Mouse (Mus musculus): Measurements from ENCODE around the gene Tob1. TPM values are rescaled to one million over a fixed set of nuclear protein-coding genes. Genes with fewer than 3 reads are reported as not detected.

Gene Tob1
- polyA plus RNA-seq (2014; fragmentation: Nextera tagmentation; extraction: Ambion mirVana): 33.8 and 40.3 TPM in 2 replicates

GRCm38 (mm10) chr11:94211124-94211603, at the start of gene Tob1:
Gene Tob1, plus strand, starts transcription at chr11:94211454.
- peak; percentile 96 for ATAC-seq (ENCODE audit: low read depth)
- peak within 1 kb of the TSS; percentile 96 for H3K4me2 ChIP-seq (ENCODE audit: low read depth, low read length)
- 0% methylated on average over 10 of the region's 55 CpGs for WGBS
- peak; percentile 100 for DNase-seq (ENCODE audit: low spot score)
- peaks cover 17% of the 10 kb centered on the region for H3K36me3 ChIP-seq (ENCODE audit: control insufficient read depth, insufficient read depth, low read length)
- H3K9ac ChIP-seq (ENCODE audit: low read depth, low read length): peak within 1 kb of the TSS; percentile 95
- H3K9me3 ChIP-seq (ENCODE audit: control insufficient read depth, low read length): no peaks in the 10 kb centered on the region
- no peaks in the 10 kb centered on the region for H3K27me3 ChIP-seq (replicated peaks; ENCODE audit: control insufficient read depth, insufficient read depth, low read length)
- H3K4me1 ChIP-seq (ENCODE audit: control insufficient read depth, insufficient read depth, low read length): peaks cover 16% of the 10 kb centered on the region; the same call in 1 of the 2 replicates
- peak within 1 kb of the TSS; percentile 98 for H3K4me3 ChIP-seq (ENCODE audit: low read depth, low read length)
- H3K27ac ChIP-seq (replicated peaks; ENCODE audit: low read depth, low read length): peak within 1 kb of the TSS; percentile 99

DNA sequence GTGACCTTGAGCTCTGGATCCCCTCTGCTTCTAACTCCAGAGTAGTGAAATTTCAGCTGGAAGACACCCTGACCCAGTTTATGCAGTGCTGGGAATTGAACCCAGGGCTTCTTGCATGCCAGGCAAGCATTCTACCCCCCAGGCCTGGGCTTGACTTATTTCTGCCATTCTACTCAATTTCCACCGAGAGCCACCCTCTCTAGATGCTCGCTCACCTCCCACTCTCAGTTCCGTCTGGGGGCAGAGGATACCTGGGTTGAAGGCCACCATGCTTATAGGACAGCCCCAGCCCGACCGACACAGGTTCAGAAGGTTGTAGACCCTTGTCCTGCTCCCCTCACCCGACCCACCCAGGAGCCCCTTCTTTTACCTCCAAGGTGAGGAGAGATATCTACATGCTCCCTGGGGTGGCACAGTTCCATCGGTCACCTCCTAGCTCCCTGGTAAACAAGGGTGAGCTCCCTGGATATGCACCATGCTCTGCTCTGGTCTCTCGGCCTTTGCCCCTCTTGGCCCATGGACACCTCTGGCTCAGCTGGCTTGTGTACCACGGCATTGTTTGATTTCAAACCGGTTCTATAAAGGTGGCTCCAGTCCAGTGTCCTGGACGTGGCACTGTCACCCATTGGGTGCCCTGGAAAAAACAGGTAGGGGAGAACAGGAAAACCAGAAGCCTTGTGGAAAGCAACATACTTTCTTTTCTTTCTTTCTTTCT, 49.2 kb upstream of the Tob1 start:
- Histone ChIP-seq H3K9me3 (ENCODE audit: control insufficient read depth, low read length) (no peaks in the 10 kb centered on the region), H3K4me3 (ENCODE audit: low read depth, low read length) (no peak overlapping the region), H3K36me3 (ENCODE audit: control insufficient read depth, insufficient read depth, low read length) (no peaks in the 10 kb centered on the region), H3K4me2 (ENCODE audit: low read depth, low read length) (no peak overlapping the region), H3K27me3 (replicated peaks; ENCODE audit: control insufficient read depth, insufficient read depth, low read length) (no peaks in the 10 kb centered on the region), H3K27ac (replicated peaks; ENCODE audit: low read depth, low read length) (peak overlapping the region; percentile 88; the same call in 1 of the 2 replicates), H3K4me1 (ENCODE audit: control insufficient read depth, insufficient read depth, low read length) (peaks cover 21% of the 10 kb centered on the region), H3K9ac (ENCODE audit: low read depth, low read length) (no peak overlapping the region)
- no peak for DNase-seq (ENCODE audit: low spot score)
- 84% methylated on average over 11 of the region's 11 CpGs for WGBS
- no peak for ATAC-seq (ENCODE audit: low read depth)

GRCm38 (mm10) chr11:94163005-94163767, 48.1 kb upstream of the Tob1 start:
- Histone ChIP-seq H3K4me2 (ENCODE audit: low read depth, low read length) (no peak overlapping the region), H3K27me3 (replicated peaks; ENCODE audit: control insufficient read depth, insufficient read depth, low read length) (no peaks in the 10 kb centered on the region), H3K27ac (replicated peaks; ENCODE audit: low read depth, low read length) (no peak overlapping the region), H3K9ac (ENCODE audit: low read depth, low read length) (no peak overlapping the region), H3K4me1 (ENCODE audit: control insufficient read depth, insufficient read depth, low read length) (peaks cover 21% of the 10 kb centered on the region), H3K9me3 (ENCODE audit: control insufficient read depth, low read length) (no peaks in the 10 kb centered on the region), H3K4me3 (ENCODE audit: low read depth, low read length) (no peak overlapping the region), H3K36me3 (ENCODE audit: control insufficient read depth, insufficient read depth, low read length) (no peaks in the 10 kb centered on the region)
- no peak for ATAC-seq (ENCODE audit: low read depth)
- whole genome bisulfite sequencing: 79% methylated on average over 9 of the region's 9 CpGs
- DNase-seq (ENCODE audit: low spot score): no peak

DNA sequence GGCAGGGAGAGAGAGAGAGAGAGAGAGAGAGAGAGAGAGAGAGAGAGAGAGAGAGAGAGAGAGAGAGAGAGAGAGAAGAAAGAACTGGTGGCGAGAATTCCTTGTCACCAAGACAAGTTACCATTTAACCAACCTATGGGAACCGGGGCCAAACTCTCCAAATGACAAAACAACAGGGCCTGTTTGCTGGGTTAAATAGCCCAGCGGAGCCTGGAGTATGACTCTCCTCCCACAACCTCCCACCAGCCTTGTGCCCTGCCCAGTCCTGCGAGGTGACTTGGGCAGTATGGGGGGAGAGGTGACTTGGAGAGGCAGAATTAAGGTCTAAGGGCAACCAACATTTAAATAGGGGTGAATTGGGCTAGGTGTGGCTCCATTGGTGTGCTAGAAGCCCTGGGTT, 45.5 kb upstream of the Tob1 start:
- H3K9me3 ChIP-seq (ENCODE audit: control insufficient read depth, low read length): no peaks in the 10 kb centered on the region
- ATAC-seq (ENCODE audit: low read depth): no peak

DNA sequence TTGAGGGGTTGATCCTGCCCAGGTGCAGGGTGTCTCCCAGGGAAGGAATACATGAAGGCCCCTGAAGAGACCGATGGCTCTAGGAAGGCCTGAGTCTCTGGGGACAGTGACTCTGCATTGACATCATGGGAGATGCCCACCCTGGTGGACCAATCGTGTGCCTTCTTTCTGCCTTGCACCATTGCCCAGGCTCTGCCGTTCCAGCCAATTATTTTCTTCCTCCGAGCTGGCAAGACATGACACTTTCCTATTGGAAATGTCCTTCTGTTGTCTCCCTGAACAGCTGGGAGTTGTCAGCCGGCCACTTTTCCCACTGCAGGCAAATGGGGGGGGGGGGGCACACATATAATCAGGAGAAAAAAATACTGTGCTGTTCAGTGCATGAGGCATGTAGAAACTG, 43.0 kb upstream of the Tob1 start:
- no peaks in the 10 kb centered on the region for H3K36me3 ChIP-seq (ENCODE audit: control insufficient read depth, insufficient read depth, low read length)
- WGBS: 59% methylated on average over 5 of the region's 5 CpGs
- no peak for DNase-seq (ENCODE audit: low spot score)
- no peak overlapping the region for H3K27ac ChIP-seq (replicated peaks; ENCODE audit: low read depth, low read length)
- H3K4me2 ChIP-seq (ENCODE audit: low read depth, low read length): no peak overlapping the region
- ATAC-seq (ENCODE audit: low read depth): no peak
- no peaks in the 10 kb centered on the region for H3K4me1 ChIP-seq (ENCODE audit: control insufficient read depth, insufficient read depth, low read length)
- no peaks in the 10 kb centered on the region for H3K27me3 ChIP-seq (replicated peaks; ENCODE audit: control insufficient read depth, insufficient read depth, low read length)
- no peaks in the 10 kb centered on the region for H3K9me3 ChIP-seq (ENCODE audit: control insufficient read depth, low read length)
- H3K9ac ChIP-seq (ENCODE audit: low read depth, low read length): no peak overlapping the region
- no peak overlapping the region for H3K4me3 ChIP-seq (ENCODE audit: low read depth, low read length)

More for the DNA sequence above, 45.5 kb upstream of the Tob1 start:
- no peak overlapping the region for H3K4me3 ChIP-seq (ENCODE audit: low read depth, low read length)
- no peaks in the 10 kb centered on the region for H3K36me3 ChIP-seq (ENCODE audit: control insufficient read depth, insufficient read depth, low read length)
- H3K4me1 ChIP-seq (ENCODE audit: control insufficient read depth, insufficient read depth, low read length): peaks cover 8% of the 10 kb centered on the region
- WGBS: 71% methylated on average over 4 of the region's 4 CpGs
- no peak overlapping the region for H3K27ac ChIP-seq (replicated peaks; ENCODE audit: low read depth, low read length)
- H3K4me2 ChIP-seq (ENCODE audit: low read depth, low read length): no peak overlapping the region
- no peak overlapping the region for H3K9ac ChIP-seq (ENCODE audit: low read depth, low read length)
- DNase-seq (ENCODE audit: low spot score): no peak
- no peaks in the 10 kb centered on the region for H3K27me3 ChIP-seq (replicated peaks; ENCODE audit: control insufficient read depth, insufficient read depth, low read length)

DNA sequence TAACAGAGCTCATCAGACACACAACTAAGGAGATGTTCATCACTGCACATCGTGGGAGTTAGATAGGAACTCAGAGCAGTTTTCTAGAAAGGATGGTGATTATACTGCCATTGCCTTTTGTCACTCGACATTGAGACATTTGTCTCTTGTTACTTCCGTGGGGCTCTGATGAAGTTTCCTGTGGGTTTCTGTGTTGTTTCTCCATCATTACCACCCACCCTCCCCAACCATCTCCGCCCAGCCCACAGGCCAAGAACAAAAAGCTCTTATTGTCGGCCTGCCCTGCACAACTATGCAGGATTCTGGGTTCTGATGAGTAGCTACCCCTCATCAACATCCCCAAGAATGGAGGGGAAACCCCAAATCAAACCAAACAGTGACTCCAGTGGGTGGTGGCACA, 41.7 kb upstream of the Tob1 start:
- WGBS: 72% methylated on average over 5 of the region's 5 CpGs
- no peaks in the 10 kb centered on the region for H3K27me3 ChIP-seq (replicated peaks; ENCODE audit: control insufficient read depth, insufficient read depth, low read length)
- no peaks in the 10 kb centered on the region for H3K9me3 ChIP-seq (ENCODE audit: control insufficient read depth, low read length)
- H3K36me3 ChIP-seq (ENCODE audit: control insufficient read depth, insufficient read depth, low read length): no peaks in the 10 kb centered on the region
- no peak for DNase-seq (ENCODE audit: low spot score)
- ATAC-seq (ENCODE audit: low read depth): no peak
- no peak overlapping the region for H3K9ac ChIP-seq (ENCODE audit: low read depth, low read length)
- H3K4me1 ChIP-seq (ENCODE audit: control insufficient read depth, insufficient read depth, low read length): no peaks in the 10 kb centered on the region
- no peak overlapping the region for H3K4me3 ChIP-seq (ENCODE audit: low read depth, low read length)
- no peak overlapping the region for H3K4me2 ChIP-seq (ENCODE audit: low read depth, low read length)
- H3K27ac ChIP-seq (replicated peaks; ENCODE audit: low read depth, low read length): no peak overlapping the region

DNA sequence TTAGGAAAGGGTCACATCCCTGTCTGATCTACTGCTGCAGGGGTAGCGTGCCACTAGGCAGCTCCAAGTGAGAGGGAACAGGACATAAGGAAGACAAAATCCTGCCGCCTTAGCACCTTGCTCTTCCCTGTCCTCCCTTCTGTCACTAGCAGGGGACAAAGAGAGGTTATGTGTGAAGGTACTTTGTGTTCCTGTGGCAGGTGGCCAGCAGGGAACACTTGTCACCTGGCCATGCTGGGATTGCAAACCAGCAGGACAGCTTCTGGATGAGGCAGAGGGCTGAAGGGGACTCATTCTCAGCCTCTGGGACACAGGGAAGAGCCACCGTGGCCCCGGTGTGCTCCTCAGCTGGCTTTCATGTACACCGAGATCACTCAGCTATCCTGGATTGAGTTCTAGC, 39.6 kb upstream of the Tob1 start:
- H3K36me3 ChIP-seq (ENCODE audit: control insufficient read depth, insufficient read depth, low read length): no peaks in the 10 kb centered on the region
- H3K4me2 ChIP-seq (ENCODE audit: low read depth, low read length): no peak overlapping the region
- H3K4me1 ChIP-seq (ENCODE audit: control insufficient read depth, insufficient read depth, low read length): peaks cover 8% of the 10 kb centered on the region
- no peaks in the 10 kb centered on the region for H3K9me3 ChIP-seq (ENCODE audit: control insufficient read depth, low read length)
- H3K9ac ChIP-seq (ENCODE audit: low read depth, low read length): no peak overlapping the region
- H3K4me3 ChIP-seq (ENCODE audit: low read depth, low read length): no peak overlapping the region
- ATAC-seq (ENCODE audit: low read depth) (no peak), DNase-seq (ENCODE audit: low spot score) (no peak)
- no peaks in the 10 kb centered on the region for H3K27me3 ChIP-seq (replicated peaks; ENCODE audit: control insufficient read depth, insufficient read depth, low read length)
- 95% methylated on average over 5 of the region's 5 CpGs for WGBS
- H3K27ac ChIP-seq (replicated peaks; ENCODE audit: low read depth, low read length): no peak overlapping the region

DNA sequence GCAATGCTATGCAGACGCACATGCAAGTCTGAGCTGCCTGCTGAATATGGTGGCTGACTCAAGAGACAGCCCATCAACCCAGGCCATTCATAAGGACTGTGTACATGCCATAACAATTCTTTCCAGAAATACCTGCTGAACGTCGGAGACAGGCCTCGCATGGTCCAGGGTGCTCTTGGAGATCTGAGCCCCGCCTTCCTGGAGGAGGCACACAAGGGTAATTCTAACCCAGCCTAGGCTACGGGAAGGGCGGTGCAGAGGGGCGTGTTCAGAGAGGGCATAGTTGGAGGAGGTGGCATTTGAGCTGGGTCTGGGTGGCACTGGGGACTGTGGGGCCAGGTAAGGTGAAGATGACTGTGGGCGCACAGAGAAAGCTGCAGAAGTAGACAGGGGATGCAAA, 39.1 kb upstream of the Tob1 start:
- WGBS: 73% methylated on average over 9 of the region's 9 CpGs
- Histone ChIP-seq H3K4me2 (ENCODE audit: low read depth, low read length) (no peak overlapping the region), H3K4me1 (ENCODE audit: control insufficient read depth, insufficient read depth, low read length) (peaks cover 8% of the 10 kb centered on the region), H3K36me3 (ENCODE audit: control insufficient read depth, insufficient read depth, low read length) (no peaks in the 10 kb centered on the region), H3K4me3 (ENCODE audit: low read depth, low read length) (no peak overlapping the region), H3K9ac (ENCODE audit: low read depth, low read length) (no peak overlapping the region), H3K9me3 (ENCODE audit: control insufficient read depth, low read length) (no peaks in the 10 kb centered on the region), H3K27ac (replicated peaks; ENCODE audit: low read depth, low read length) (no peak overlapping the region), H3K27me3 (replicated peaks; ENCODE audit: control insufficient read depth, insufficient read depth, low read length) (no peaks in the 10 kb centered on the region)
- DNase-seq (ENCODE audit: low spot score) (peak; percentile 70), ATAC-seq (ENCODE audit: low read depth) (peak; percentile 79)

Measured in embryonic facial prominence, embryonic 14.5 days (tissue).